ENCODE assay signal across 8 mouse cellular contexts in genomic region chr8:122546811-122547453, GRCm38 (mm10). TPM values are rescaled to one million over a fixed set of nuclear protein-coding genes. Genes with fewer than 3 reads are reported as not detected.
A peak's percentile ranks its signal among the peaks of the same experiment; 100 is the strongest.
DNase-seq lines count a peak whose midpoint lies in the region; ATAC-seq and TF ChIP-seq lines count a peak whose summit lies in the region.

No protein-coding gene starts in this region.

- H3K36me3 ChIP-seq in heart, embryonic 11.5 days (ENCODE audit: control insufficient read depth, insufficient read depth, low read length), result peaks cover 5% of the 10 kb centered on the region
- 0 out of 2 replicates have a peak, but pooled peaks cover 4% of the 10 kb centered on the region for H3K36me3 ChIP-seq in kidney, embryonic 15.5 days

- peak overlapping the region; percentile 73 for H3K9ac ChIP-seq in heart, embryonic 11.5 days (ENCODE audit: low read depth, low read length)
- H3K9ac ChIP-seq in kidney, embryonic 15.5 days, result peak overlapping the region; percentile 42

- ATAC-seq in heart, embryonic 11.5 days (replicated peaks; ENCODE audit: insufficient number of reproducible peaks, low FRiP score, low TSS enrichment), result no peak
- peak; percentile 38 for ATAC-seq in kidney, embryonic 15.5 days (replicated peaks; ENCODE audit: low FRiP score)

- peak overlapping the region; percentile 90 for H3K4me2 ChIP-seq in heart, embryonic 11.5 days
- H3K4me2 ChIP-seq in kidney, embryonic 15.5 days, result peak overlapping the region; percentile 84

- H3K27ac ChIP-seq in heart, embryonic 11.5 days (ENCODE audit: low read depth, low read length), result peak overlapping the region; percentile 93
- H3K27ac ChIP-seq in kidney, embryonic 15.5 days, result peak overlapping the region; percentile 91
- no peak overlapping the region for H3K27ac ChIP-seq in layer of hippocampus, adult 2 months

- WGBS in heart, embryonic 11.5 days (ENCODE audit: insufficient replicate concordance), result 48% methylated on average over 24 of the region's 24 CpGs
- 14% methylated on average over 24 of the region's 24 CpGs for WGBS in kidney, embryonic 15.5 days

- TF ChIP-seq CTCF in layer of hippocampus, adult 2 months (conservative IDR thresholded peaks at IDR 0.05), result no peak

- DNase-seq in retina, postnatal 1 day, result peak; percentile 40
- DNase-seq in retina, embryonic 14.5 days (ENCODE audit: low spot score), result no peak
- DNase-seq in lung, postnatal 10 days, result peak; percentile 79
- DNase-seq in thymus, postnatal 10 days (ENCODE audit: low spot score in 2 of 2), result no peak
- DNase-seq in left cerebral cortex, adult 8-10 months (ENCODE audit: low spot score in 2 of 2), result no peak
- no peak for DNase-seq in layer of hippocampus, adult 2 months (ENCODE audit: low spot score in 2 of 2)

- H3K4me1 ChIP-seq in heart, embryonic 11.5 days (ENCODE audit: control insufficient read depth, insufficient read depth, low read length), result peaks cover 69% of the 10 kb centered on the region
- peaks cover 60% of the 10 kb centered on the region for H3K4me1 ChIP-seq in kidney, embryonic 15.5 days

- no peaks in the 10 kb centered on the region for H3K27me3 ChIP-seq in heart, embryonic 11.5 days (ENCODE audit: control insufficient read depth, insufficient read depth, low read length)
- H3K27me3 ChIP-seq in kidney, embryonic 15.5 days, result no peaks in the 10 kb centered on the region

- no peaks in the 10 kb centered on the region for H3K9me3 ChIP-seq in heart, embryonic 11.5 days (replicated peaks; ENCODE audit: control insufficient read depth, low read length)
- H3K9me3 ChIP-seq in kidney, embryonic 15.5 days (replicated peaks), result no peaks in the 10 kb centered on the region

- peak overlapping the region; percentile 87 for H3K4me3 ChIP-seq in heart, embryonic 11.5 days (ENCODE audit: low read depth, low read length)
- peak overlapping the region; percentile 14 for H3K4me3 ChIP-seq in kidney, embryonic 15.5 days (replicated peaks)
- H3K4me3 ChIP-seq in layer of hippocampus, adult 2 months, result no peak overlapping the region

RNA-seq across cellular contexts. Expression of gene Piezo1, which starts 4.2 kb away (rescaled TPM):
- polyA plus RNA-seq in heart, embryonic 11.5 days (2014; fragmentation: Nextera tagmentation; extraction: Ambion mirVana), result 17.4 and 19.4 TPM in 2 replicates
- 13.2 and 17.8 TPM in 2 replicates for polyA plus RNA-seq in kidney, embryonic 15.5 days (2015; fragmentation: Nextera tagmentation; extraction: Ambion mirVana)
- 1 to 10 TPM; 5.6 to 6.7 (median 6.1) TPM for total RNA-seq in left cerebral cortex, adult 8-10 months (2022)
- total RNA-seq in layer of hippocampus, adult 2 months (2021), result 1 to 10 TPM; 3.1 to 5.5 TPM

RNA-seq across cellular contexts. Expression of gene Cdt1, which starts 20.9 kb away (rescaled TPM):
- 29.5 and 30.4 TPM in 2 replicates for polyA plus RNA-seq in heart, embryonic 11.5 days (2014; fragmentation: Nextera tagmentation; extraction: Ambion mirVana)
- polyA plus RNA-seq in kidney, embryonic 15.5 days (2015; fragmentation: Nextera tagmentation; extraction: Ambion mirVana), result 40.8 and 50.4 TPM in 2 replicates
- 1 to 10 TPM; 4.1 to 5.0 (median 4.4) TPM for total RNA-seq in left cerebral cortex, adult 8-10 months (2022)
- total RNA-seq in layer of hippocampus, adult 2 months (2021), result 1 to 10 TPM; 1.3 to 1.6 TPM

RNA-seq across cellular contexts. Expression of gene Aprt, which starts 29.8 kb away (rescaled TPM):
- polyA plus RNA-seq in heart, embryonic 11.5 days (2014; fragmentation: Nextera tagmentation; extraction: Ambion mirVana), result 250 and 262 TPM in 2 replicates
- polyA plus RNA-seq in kidney, embryonic 15.5 days (2015; fragmentation: Nextera tagmentation; extraction: Ambion mirVana), result 333 and 353 TPM in 2 replicates
- total RNA-seq in left cerebral cortex, adult 8-10 months (2022), result 10 to 100 TPM; 52.8 to 60.2 (median 57.6) TPM
- total RNA-seq in layer of hippocampus, adult 2 months (2021), result 10 to 100 TPM; 60.7 to 62.3 TPM

Comparison
In these comparisons a context has a peak if more than half of its experiments do, and no peak if none do; other contexts are left out.
1. DNase-seq: peak in retina, postnatal 1 day (single experiment) and lung, postnatal 10 days (single experiment); none in retina, embryonic 14.5 days (single experiment), thymus, postnatal 10 days (0 of 2), left cerebral cortex, adult 8-10 months (0 of 2) and layer of hippocampus, adult 2 months (0 of 2).